Mouse (Mus musculus) neural tube, embryonic 12.5 days (tissue): ENCODE results near the gene Zdhhc19. TPM values are rescaled to one million over a fixed set of nuclear protein-coding genes. Genes with fewer than 3 reads are reported as not detected.

ENCODE experiments used
- ATAC-seq: fragments of 200-750 bp; cut with Nextera tagmentation; 2 replicates; pipeline ENCODE4 v1.8.0; 2017; ENCODE audit warnings: low read depth, mild to moderate bottlenecking, moderate TSS enrichment, moderate library complexity; ENCODE audit not compliant: low FRiP score
- H3K27ac ChIP-seq: fragments of 300-500 bp; sonication (generic); 2 replicates; pipeline ENCODE4 v1.5.1; 2016
- H3K27me3 ChIP-seq: fragments of 300-500 bp; sonication (generic); replicated peaks from 2 replicates; pipeline ENCODE4 v1.6.1; 2016; ENCODE audit warnings: mild to moderate bottlenecking
- H3K36me3 ChIP-seq: fragments of 300-500 bp; sonication (generic); 2 replicates; pipeline ENCODE4 v1.6.1; 2016; ENCODE audit warnings: mild to moderate bottlenecking
- H3K4me1 ChIP-seq: fragments of 300-500 bp; sonication (generic); 2 replicates; pipeline ENCODE4 v1.6.1; 2016
- H3K4me2 ChIP-seq: fragments of 300-500 bp; sonication (generic); replicated peaks from 2 replicates; pipeline ENCODE4 v1.6.1; 2016; ENCODE audit warnings: mild to moderate bottlenecking
- H3K4me3 ChIP-seq: fragments of 300-500 bp; sonication (generic); 2 replicates; pipeline ENCODE4 v1.5.1; 2016
- H3K9ac ChIP-seq: fragments of 300-500 bp; sonication (generic); 2 replicates; pipeline ENCODE4 v1.6.1; 2016; ENCODE audit warnings: mild to moderate bottlenecking
- H3K9me3 ChIP-seq: fragments of 300-500 bp; sonication (generic); 2 replicates; pipeline ENCODE4 v1.6.1; 2016; ENCODE audit warnings: mild to moderate bottlenecking
- WGBS: fragments of 180-500 bp; shearing (Covaris S2); methylation state at CpG from one replicate; pipeline ENCODE4 v1.1.7; 2016; 5-methylcytosine and 5-hydroxymethylcytosine counted together
- polyA plus RNA-seq: library from polyadenylated mRNA; unstranded; fragments of >200 nt; fragmentation: Nextera tagmentation; extraction: Ambion mirVana; gene quantifications from 2 replicates; pipeline ENCODE4 v1.2.1, GENCODE M21; 2016

Gene Zdhhc19
- polyA plus RNA-seq, 1 experiment from 2014 or later = not detected

DNA sequence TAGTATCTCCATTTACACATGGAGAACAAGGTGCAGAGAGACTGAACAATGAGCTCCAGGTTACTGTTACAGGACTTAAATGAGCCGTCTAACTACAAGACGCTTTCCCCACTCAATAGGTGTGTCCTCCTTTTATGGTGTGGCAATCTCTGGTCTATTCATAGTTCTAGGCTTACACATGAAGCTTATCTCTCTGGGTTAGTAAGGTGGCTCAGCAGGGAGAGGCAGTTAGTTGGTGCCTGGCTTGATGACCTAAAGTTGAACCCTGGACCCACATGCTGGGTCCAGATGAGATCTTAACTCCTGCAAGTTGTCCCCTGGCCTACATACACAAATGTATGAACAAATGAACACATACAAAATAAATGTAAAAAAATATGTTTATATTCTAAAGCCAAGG lies 32.6 kb upstream of the Zdhhc19 start:
- H3K9me3 ChIP-seq = no peaks in the 10 kb centered on the region
- no peak overlapping the region for H3K9ac ChIP-seq
- ATAC-seq = no peak
- no peaks in the 10 kb centered on the region for H3K27me3 ChIP-seq
- no peaks in the 10 kb centered on the region for H3K4me1 ChIP-seq
- WGBS = 58% methylated on average over 2 of the region's 2 CpGs
- H3K27ac ChIP-seq = no peak overlapping the region
- H3K4me3 ChIP-seq = no peak overlapping the region
- H3K4me2 ChIP-seq = no peak overlapping the region
- H3K36me3 ChIP-seq = peaks cover 20% of the 10 kb centered on the region

DNA sequence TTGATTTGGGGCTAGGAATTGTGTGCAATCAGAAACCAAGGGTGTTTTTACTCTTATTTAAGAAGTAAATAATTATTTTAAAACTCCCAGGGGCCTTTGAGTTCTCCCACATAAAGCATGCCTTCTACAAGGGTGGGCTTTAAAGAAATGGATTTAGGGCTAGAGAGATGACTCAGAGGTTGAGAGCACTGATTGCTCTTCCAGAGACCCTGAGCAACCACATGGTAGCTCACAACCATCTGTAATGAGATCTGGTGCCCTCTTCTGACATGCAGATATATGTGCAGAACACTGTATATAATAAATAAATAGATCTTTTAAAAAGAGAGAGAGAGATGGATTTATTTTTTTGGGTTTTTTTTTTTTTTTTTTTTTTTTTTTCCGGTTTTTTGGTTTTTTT lies 31.2 kb upstream of the Zdhhc19 start:
- no peaks in the 10 kb centered on the region for H3K27me3 ChIP-seq
- H3K9ac ChIP-seq = no peak overlapping the region
- H3K9me3 ChIP-seq = no peaks in the 10 kb centered on the region
- H3K27ac ChIP-seq = no peak overlapping the region
- no peak overlapping the region for H3K4me2 ChIP-seq
- H3K4me3 ChIP-seq = no peak overlapping the region
- H3K36me3 ChIP-seq = peaks cover 24% of the 10 kb centered on the region
- 0% methylated on average over 1 of the region's 1 CpGs for WGBS
- no peak for ATAC-seq
- H3K4me1 ChIP-seq = no peaks in the 10 kb centered on the region

DNA sequence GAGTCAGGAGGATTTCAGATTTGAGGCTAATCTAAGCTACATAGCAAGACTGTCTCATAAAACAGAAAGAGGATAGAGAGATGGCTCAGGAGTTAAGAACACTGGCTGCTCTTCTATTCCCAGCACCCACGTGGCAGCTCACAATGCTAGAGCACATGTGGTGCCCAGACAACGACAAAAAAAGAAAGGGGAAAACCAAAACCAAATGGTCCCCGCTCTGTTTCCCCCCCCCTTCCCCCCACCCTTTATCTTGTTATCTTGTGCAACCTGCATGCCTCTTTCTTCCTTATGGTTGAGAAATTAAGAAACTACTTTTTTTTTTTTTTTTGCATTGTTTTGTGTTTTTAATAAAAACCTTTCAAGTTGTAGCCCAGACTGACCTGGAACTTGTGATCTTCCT lies 27.6 kb upstream of the Zdhhc19 start:
- Histone ChIP-seq H3K9me3 (no peaks in the 10 kb centered on the region), H3K4me3 (no peak overlapping the region), H3K9ac (no peak overlapping the region), H3K27ac (no peak overlapping the region), H3K4me1 (no peaks in the 10 kb centered on the region), H3K27me3 (no peaks in the 10 kb centered on the region), H3K36me3 (peaks cover 47% of the 10 kb centered on the region), H3K4me2 (no peak overlapping the region)
- no peak for ATAC-seq
- WGBS = 79% methylated on average over 3 of the region's 3 CpGs

DNA sequence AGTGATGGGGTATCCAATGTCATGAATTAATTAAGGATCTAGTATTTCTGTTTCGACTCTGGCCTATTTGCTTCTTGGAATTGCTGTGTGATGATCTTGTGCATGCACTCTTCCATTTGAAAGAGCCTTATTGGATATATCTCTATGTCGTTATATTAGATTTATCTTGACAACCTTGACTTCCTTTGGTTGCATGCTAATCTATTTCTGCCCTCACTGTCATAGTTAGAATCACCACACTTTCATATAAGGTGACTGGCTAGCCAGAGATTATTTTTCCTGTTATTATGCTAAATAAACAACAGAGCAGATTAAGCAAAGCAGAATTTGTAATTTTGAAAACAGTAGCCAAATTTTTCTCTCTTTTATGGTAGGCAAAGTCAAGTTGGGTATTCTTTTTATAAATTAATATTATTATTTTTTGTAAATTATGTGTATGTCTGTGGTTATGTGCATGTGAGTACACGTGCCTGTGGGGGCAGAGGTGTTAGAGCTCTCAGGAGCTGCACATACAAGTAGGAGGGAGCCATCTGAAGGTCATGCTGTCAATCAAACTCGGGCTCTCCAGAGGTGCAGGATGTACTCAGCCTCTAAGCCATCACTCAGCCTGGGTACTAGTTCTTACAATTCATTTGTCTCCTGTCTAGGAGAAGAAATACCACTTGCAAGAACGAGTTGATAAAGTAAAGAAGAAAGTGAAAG lies 26.5 kb upstream of the Zdhhc19 start:
- no peak overlapping the region for H3K9ac ChIP-seq
- 83% methylated on average over 5 of the region's 5 CpGs for WGBS
- H3K9me3 ChIP-seq = no peaks in the 10 kb centered on the region
- H3K36me3 ChIP-seq = peaks cover 42% of the 10 kb centered on the region
- H3K4me2 ChIP-seq = no peak overlapping the region
- ATAC-seq = no peak
- H3K4me3 ChIP-seq = no peak overlapping the region
- no peaks in the 10 kb centered on the region for H3K4me1 ChIP-seq
- H3K27ac ChIP-seq = no peak overlapping the region
- H3K27me3 ChIP-seq = no peaks in the 10 kb centered on the region

DNA sequence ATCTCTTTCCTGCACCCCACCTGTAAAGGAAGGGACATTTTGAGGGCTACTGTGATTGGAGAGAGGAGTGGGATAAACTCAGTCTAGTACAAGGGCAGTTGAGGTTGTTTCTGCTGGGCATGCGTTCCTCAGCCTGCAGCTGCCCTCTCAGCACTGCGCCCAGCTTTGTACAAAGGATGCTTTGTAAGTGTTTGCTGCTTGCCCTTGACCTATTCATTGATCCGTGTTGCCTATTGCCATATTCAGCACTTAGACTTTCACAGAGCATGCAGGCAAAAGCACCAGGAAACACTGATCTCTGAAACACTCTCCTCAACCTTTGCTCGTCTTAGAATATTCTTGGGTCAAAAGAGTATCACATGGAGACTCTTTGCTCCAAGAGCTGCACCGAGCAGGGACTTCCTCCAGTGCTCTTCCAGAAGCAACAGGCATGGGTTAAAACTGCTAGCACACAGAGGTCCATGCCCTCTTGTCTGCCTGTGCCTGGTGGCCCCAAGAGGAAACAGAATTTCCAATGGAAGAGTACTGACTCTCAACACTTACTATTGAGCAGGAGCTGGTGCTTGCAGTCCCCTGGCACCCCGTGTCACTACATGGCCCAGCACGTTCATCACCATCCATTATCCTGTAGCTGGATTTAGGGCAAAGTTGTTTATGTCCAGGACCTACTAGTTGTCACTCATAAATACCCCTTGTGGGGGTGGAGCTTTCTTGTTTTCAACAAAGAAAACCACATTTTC lies 23.6 kb upstream of the Zdhhc19 start:
- Histone ChIP-seq H3K27me3 (no peaks in the 10 kb centered on the region), H3K9ac (no peak overlapping the region), H3K9me3 (no peaks in the 10 kb centered on the region), H3K4me1 (no peaks in the 10 kb centered on the region), H3K36me3 (peaks cover 32% of the 10 kb centered on the region), H3K4me2 (no peak overlapping the region), H3K4me3 (no peak overlapping the region), H3K27ac (no peak overlapping the region)
- ATAC-seq = no peak
- 67% methylated on average over 7 of the region's 7 CpGs for WGBS

DNA sequence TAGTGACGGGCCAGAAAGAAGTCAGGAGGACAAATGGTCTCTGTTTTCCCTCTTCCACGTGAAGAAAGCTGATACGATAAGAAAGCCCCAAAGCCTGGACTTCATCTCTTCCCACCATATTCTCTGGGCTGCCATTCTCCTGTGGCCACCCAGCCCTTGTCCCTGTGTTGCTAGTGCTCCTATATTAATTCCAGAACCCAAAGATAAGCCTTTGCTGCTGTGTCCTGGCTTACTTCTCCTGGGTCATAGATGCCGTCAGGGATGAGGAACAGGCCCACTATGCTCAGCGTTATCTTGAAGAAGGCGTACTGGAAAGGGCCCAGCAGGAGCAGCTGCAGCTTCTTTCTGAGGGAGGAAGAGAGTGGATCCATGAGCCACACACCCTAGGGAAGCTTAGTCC lies 18.8 kb upstream of the Zdhhc19 start:
- 89% methylated on average over 6 of the region's 6 CpGs for WGBS
- no peak overlapping the region for H3K4me2 ChIP-seq
- H3K27me3 ChIP-seq = no peaks in the 10 kb centered on the region
- H3K4me3 ChIP-seq = no peak overlapping the region
- H3K9me3 ChIP-seq = no peaks in the 10 kb centered on the region
- no peak overlapping the region for H3K27ac ChIP-seq
- ATAC-seq = no peak
- no peaks in the 10 kb centered on the region for H3K4me1 ChIP-seq
- H3K9ac ChIP-seq = no peak overlapping the region
- H3K36me3 ChIP-seq = peaks cover 4% of the 10 kb centered on the region; the same call in 1 of the 2 replicates

DNA sequence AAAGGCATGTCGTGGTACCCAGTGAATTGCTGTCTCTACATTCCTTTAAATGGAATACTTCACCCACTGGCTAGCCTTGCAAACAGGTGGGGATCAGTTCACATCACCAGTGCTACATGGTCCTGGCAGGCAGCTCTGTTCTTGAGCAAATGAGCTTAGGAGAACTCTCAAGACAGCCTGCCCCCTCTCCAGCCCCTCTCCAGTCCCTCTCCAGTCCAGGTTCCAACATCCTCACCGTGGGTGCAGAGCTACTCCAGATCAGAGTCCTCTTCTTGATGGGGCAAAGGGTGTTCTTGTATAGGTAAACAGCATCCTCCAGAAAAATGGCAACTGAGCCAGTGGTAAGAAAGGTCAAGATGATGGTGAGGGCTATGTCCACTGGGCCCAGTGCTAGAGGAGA lies 16.6 kb upstream of the Zdhhc19 start:
- WGBS = 76% methylated on average over 2 of the region's 2 CpGs
- Histone ChIP-seq H3K9ac (no peak overlapping the region), H3K36me3 (no peaks in the 10 kb centered on the region), H3K27ac (no peak overlapping the region), H3K4me3 (no peak overlapping the region), H3K4me2 (no peak overlapping the region), H3K4me1 (peaks cover 6% of the 10 kb centered on the region), H3K27me3 (no peaks in the 10 kb centered on the region), H3K9me3 (no peaks in the 10 kb centered on the region)
- ATAC-seq = no peak

DNA sequence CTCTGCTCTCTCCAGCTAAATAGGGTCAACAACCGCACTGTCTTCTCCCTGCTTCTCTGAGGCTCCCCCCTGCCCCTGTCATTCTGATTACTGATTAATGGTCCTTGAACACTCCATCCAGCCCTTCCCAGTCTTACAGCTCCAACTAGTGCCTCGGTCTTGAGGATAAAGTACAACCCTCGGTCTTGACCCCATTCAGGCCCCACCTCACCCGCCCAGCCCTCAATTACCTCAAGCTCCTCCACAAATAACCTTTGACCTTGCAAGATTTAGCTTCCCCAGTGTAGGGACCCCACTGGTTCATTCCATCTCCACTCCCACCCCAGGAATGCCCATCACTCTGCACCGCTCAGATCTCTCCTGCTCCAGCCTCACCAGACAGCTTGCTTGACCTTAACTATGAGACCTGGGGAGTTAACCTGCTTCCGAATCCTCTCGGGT lies 11.6 kb upstream of the Zdhhc19 start:
- Histone ChIP-seq H3K27ac (no peak overlapping the region), H3K4me2 (no peak overlapping the region), H3K4me3 (no peak overlapping the region), H3K9me3 (no peaks in the 10 kb centered on the region), H3K4me1 (peaks cover 8% of the 10 kb centered on the region), H3K9ac (no peak overlapping the region), H3K27me3 (no peaks in the 10 kb centered on the region; the same call in 1 of the 2 replicates), H3K36me3 (no peaks in the 10 kb centered on the region)
- no peak for ATAC-seq
- WGBS = 43% methylated on average over 7 of the region's 7 CpGs

DNA sequence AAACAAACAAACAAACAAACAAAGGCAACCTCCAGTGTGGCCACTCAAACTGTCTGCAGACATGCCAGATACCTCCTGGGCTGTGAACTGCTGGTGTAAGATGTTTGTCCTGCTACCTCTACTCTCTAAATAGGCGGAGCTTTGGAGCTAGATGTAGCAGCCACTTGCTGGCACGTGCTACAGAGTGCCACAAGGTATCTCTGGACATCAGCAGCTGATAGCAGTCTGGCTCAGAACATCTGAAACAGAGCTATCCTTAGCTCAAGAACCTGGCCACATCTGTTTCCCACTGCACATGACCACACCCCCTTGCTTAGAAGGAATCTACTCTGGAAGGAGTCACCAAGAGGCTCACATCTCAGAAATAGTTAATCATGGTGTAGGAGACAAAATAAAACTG lies 10.9 kb upstream of the Zdhhc19 start:
- no peak overlapping the region for H3K27ac ChIP-seq
- H3K9me3 ChIP-seq = no peaks in the 10 kb centered on the region
- no peak for ATAC-seq
- H3K36me3 ChIP-seq = no peaks in the 10 kb centered on the region
- H3K27me3 ChIP-seq = no peaks in the 10 kb centered on the region; the same call in 1 of the 2 replicates
- no peak overlapping the region for H3K9ac ChIP-seq
- H3K4me2 ChIP-seq = no peak overlapping the region
- WGBS = 87% methylated on average over 2 of the region's 2 CpGs
- no peak overlapping the region for H3K4me3 ChIP-seq
- peaks cover 8% of the 10 kb centered on the region for H3K4me1 ChIP-seq

DNA sequence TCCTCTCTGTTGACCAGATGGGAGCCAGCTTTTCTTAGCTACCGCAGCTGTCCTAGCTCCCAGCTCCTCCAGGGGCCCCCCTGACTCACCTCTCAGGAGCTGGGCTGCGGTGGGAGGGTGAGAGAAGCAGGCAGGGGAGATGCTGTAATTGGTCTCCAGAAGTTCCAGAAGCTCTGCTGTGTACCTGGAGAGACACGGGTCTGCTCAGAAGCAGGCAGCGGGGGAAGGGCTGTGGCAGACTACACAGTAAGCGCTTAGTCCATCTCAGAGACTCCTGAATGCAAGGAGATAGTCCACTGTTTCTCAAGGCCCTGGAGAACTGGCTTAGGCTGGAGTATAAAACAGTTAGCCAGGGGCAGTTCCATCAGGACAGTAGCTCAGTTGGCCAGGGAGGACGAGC lies 10.0 kb upstream of the Zdhhc19 start:
- Histone ChIP-seq H3K9me3 (no peaks in the 10 kb centered on the region), H3K4me2 (no peak overlapping the region), H3K27ac (no peak overlapping the region), H3K36me3 (no peaks in the 10 kb centered on the region), H3K4me3 (no peak overlapping the region), H3K4me1 (peaks cover 8% of the 10 kb centered on the region), H3K27me3 (no peaks in the 10 kb centered on the region; the same call in 1 of the 2 replicates), H3K9ac (no peak overlapping the region)
- WGBS = 83% methylated on average over 6 of the region's 6 CpGs
- ATAC-seq = no peak

DNA sequence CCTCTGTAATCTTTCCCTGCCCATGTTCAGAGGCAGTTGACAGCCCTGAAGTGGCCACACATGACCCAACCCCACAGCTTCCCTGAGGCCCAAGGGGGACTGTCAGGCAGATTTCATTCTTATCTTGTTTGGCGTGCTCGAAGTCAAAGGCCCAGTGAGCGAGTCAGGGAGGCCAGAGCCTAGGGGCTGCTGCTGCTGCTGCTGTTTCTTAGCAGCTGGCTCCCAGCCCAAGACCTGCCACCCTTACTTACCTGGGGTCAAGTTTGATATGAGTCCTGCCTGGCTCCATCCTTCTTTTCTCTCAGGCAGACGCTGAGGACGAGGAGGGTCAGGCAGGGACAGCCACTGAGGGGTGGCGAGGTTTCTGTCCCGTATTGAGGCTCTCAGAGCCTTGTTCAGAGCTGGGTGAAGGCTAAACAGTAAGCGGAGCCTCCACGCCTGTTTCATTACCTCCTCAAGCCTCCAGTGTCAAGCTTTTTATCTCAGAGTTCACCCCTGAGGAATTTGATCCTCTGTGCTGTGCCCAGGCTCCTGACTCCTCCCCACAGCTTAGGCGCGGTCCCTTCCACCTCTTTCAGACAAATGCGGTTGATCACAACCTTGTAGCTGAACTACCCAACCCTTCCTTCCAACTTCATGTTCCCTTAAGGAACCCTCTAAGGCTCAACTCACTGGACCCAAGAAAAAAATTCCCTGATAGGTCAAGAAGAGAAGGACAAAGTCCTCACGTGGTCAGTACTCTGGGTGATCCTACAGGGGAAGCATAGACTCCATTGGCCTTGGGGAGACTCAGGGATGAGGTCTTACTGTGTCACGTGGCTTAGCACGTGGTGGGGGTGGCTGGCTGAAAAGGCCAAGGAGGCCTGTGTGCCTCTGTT lies 8.6 kb upstream of the Zdhhc19 start, which contains the start of gene Slc51a:
Gene Slc51a (minus strand): TSS at position 646 of the 878 bp plus-strand sequence.
- Histone ChIP-seq H3K4me3 (no peak within 1 kb of the TSS), H3K9ac (no peak within 1 kb of the TSS), H3K4me1 (peaks cover 8% of the 10 kb centered on the region), H3K27me3 (no peaks in the 10 kb centered on the region; the same call in 1 of the 2 replicates), H3K9me3 (no peaks in the 10 kb centered on the region), H3K27ac (no peak within 1 kb of the TSS), H3K4me2 (no peak within 1 kb of the TSS), H3K36me3 (no peaks in the 10 kb centered on the region)
- 71% methylated on average over 15 of the region's 15 CpGs for WGBS
- no peak for ATAC-seq

DNA sequence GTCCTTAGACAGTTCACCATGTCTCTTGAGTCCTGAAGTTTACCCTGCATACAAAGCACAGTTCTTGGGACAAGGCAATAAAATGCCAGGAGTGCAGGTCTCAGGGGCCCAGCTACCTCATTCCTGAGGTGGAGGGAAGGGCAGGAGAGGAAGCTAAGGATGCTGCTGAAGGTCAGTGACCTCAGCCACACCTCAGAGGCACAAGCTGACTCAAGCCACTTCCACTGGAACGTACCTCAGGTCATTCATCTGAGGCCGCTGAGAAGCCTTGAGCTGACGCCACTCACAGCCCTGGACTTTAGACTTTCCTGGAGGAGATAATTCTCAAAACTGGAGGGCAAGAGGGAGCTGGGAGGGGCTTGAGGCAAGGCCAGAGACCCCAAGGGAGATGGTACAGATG lies 7.1 kb upstream of the Zdhhc19 start:
- H3K36me3 ChIP-seq = no peaks in the 10 kb centered on the region
- no peak for ATAC-seq
- no peaks in the 10 kb centered on the region for H3K9me3 ChIP-seq
- WGBS = 97% methylated on average over 3 of the region's 3 CpGs
- H3K27me3 ChIP-seq = no peaks in the 10 kb centered on the region; the same call in 1 of the 2 replicates
- H3K27ac ChIP-seq = no peak overlapping the region
- H3K4me2 ChIP-seq = no peak overlapping the region
- H3K4me1 ChIP-seq = peaks cover 7% of the 10 kb centered on the region
- H3K4me3 ChIP-seq = no peak overlapping the region
- no peak overlapping the region for H3K9ac ChIP-seq
